Mouse (Mus musculus) liver, postnatal 0 days (tissue): ENCODE measurements around the gene Ntm.

Source experiments
- CTCF ChIP-seq: sonication (generic); IDR thresholded peaks from 2 replicates; pipeline ENCODE4 v1.5.1; 2016; ENCODE audit warnings: antibody characterized with exemption, low read depth
- EP300 ChIP-seq: IDR thresholded peaks from 2 replicates; pipeline ENCODE4 v1.6.1; 2016; ENCODE audit warnings: antibody characterized with exemption, low read depth, mild to moderate bottlenecking

GRCm38 (mm10) chr9:29390796-29391517 is 572.0 kb downstream of the Ntm start:
- TF ChIP-seq CTCF (no peak), EP300 (no peak)
